Mouse (Mus musculus) gastrocnemius, adult 8-10 months (tissue): ENCODE measurements around the gene Pcp4. TPM values are rescaled to one million over a fixed set of nuclear protein-coding genes. Genes with fewer than 3 reads are reported as not detected.

ENCODE experiments used
- DNase-seq, 2 experiments: peaks; one replicate each; pipeline ENCODE4 v3.0.0; 2022; ENCODE audit warnings: low spot score in 2 of 2
- total RNA-seq, 4 experiments: library from RNA; stranded (reverse); gene quantifications; 2 replicates each; pipeline ENCODE4 v1.2.4; 2022

Gene Pcp4
- total RNA-seq, 4 experiments from 2014 or later, result not detected

DNA sequence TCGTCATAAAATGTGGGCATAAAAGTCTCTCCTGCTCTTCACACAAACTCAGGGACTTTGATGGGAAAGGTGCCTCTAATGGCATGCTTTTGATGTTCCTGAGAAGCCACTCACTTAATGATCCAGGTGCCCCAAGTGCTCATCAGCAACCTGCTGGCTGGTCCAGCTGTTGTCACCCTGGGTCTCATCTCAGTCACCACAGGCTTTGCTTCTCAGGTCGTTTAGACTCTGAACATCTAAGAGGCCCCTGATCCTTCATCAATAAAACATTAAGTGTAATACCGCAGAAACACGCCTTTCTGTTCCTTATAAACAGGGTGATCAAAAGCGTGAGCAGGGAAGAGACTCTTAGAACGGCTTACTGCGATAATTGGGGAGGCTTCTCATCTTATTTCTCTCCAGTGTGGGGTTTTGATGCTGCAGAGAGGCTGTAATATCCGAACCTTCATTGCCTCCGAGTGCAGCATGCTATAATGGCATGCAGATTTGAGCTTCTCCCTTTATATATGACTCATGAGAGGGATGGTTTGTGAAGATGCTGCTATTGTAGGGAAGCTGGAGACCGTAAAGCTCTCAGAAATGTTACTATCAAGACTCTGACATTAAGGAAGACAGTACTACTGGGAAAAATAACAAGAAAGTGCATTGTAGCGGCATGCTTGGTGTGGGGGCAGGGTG, 19.7 kb downstream of the Pcp4 start:
- DNase-seq, result no peak

DNA sequence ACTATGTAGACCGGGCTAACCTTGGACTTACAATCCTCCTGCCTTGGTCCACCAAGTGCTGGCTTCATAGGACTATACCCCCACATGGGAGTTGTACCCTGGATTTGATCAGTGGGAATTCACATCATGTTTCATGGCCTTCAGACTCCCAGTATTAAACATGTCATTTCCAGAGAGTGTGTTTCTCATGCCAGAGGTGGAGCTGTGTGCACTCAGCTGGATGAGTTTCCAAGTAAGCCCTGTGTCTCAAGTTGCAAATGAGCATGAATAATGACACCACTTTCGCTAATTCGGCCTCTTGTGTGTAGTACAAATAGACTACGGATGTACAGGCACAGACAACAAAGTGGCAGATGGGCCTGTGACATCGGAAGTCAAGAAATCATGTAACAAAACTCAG, 20.6 kb downstream of the Pcp4 start:
- DNase-seq, result no peak

DNA sequence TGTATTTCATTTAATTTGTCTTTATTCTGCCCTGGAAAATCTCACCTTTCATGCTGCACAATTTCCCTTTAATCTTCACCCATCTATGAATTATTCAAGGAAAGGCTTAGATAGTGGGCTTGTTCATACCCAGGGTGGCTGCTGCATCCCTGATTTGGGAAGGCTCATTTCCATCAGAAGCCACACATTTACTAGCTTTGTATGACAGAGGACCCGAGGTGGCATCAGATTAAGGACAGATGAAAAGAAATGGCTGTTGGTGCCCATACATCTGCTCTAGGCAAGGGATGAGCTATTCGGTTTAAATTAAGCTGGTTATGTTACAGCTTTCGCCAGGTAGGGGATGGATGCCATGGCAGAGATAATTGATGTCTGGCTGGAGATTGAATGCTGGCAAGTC, 24.1 kb downstream of the Pcp4 start:
- no peak for DNase-seq

DNA sequence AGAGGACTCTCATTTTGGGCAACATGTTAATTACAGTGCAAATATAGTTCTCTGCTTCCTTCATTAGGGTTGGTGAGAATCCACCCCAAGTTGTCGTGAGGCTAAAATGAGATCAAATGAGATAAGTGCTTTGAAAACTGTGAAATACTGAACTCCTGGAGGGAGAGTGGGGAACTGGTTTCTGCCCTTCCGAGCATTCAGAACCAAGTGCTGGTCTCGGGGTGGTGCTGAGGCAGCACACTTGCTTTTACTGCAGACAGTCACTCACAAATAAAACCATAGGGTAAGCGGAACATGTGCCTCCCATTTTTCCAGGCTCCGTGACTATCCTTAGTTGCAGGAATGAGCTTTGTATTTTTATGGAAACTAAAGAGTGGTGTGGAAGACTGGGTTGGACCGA, 26.7 kb downstream of the Pcp4 start:
- DNase-seq, result no peak

DNA sequence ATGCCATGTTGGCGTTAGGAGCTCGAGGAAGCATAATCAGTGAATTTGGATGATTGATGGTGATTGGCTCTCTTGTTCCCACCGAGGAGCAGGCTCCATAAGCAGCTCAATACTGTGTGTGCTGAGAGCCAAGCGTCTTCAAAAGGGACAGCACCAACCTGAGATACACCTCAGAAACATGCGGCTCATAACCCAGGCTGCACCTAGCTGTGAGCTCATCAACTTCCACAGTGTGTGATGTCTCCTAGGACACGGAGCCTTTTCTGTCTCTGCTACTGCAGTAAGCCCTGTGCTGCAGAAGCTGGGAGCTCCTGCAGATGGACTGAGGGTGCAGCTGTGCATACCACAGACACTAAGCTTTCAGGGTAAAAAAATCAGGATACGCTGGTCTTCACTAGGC, 31.5 kb downstream of the Pcp4 start:
- no peak for DNase-seq

DNA sequence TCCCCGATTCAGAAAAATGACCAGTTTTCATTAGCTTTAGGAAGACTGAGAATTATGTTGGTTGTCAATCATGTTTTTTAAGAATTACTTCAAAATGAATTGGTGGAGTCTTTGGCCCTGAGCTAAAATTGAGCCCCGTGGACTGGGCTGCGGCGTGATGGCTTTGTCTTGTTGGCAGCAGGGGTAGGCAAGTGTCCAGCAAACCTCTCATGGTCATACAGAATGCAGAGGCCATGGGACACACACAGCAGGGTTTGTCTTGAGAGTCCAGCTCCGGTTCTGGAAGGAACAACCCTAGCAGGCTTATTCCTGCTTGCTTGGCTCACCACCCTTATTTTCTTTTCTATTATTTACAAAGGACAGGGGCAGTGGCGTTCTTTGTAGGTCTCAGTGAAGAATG, 33.8 kb downstream of the Pcp4 start:
- DNase-seq, result no peak

DNA sequence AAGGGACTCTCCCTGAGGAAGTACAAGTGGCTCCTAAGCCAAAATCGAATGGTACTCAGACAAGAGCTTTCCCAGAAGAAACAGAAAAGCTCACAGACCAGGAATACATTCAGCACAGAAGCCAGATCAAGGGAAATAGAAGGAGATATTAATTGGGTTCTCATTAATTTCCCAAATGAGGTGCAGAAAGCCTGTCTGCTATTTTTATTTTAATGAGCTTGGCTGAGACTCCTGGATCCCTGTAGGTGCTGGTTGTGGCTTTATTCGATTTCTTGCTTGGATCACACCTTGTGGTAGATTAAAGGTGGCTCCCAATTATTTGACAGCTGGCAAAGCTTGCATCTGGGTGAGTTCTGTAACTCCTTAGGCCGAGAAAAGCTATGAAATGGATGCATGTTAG, 35.2 kb downstream of the Pcp4 start:
- DNase-seq, result no peak

DNA sequence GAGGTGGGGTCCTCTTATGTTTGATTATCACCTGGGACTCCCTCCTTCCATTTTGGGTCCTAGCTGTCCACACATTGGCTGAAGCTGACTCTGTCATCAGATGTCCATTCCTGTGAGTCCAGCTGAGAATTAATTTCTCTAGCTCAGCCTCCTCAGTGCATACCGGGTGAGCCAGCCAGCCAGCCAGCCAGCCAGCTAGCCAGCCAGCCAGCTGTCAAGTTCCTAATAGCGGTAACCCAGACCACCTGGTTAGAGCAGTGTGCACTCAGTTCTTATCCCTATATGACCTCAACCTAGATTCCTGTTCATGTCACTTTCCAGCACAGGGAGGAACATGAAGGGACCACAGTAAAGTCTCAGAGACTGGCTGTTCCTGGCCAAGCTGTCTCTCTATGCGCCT, 47.1 kb downstream of the Pcp4 start:
- DNase-seq, result no peak

DNA sequence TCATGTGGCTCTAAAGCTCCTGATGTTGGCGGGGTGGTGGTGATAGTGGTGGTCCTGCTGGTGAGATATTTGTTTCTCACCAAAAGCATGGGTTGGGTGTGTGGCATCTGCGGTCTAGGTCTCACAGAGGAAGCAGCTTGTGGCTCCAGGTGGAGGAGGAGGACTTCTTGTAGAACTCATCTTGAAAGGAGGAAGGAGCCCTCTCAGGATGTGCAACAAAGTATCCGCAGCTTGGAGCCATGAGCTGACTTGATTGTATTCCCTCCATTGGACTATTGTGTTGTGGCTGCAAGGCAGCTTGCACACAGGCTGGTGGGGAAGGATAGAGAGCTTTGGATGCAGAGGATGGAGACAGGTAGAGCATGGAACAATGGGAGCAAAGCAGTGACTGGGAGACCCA, 60.1 kb downstream of the Pcp4 start:
- DNase-seq, result no peak

DNA sequence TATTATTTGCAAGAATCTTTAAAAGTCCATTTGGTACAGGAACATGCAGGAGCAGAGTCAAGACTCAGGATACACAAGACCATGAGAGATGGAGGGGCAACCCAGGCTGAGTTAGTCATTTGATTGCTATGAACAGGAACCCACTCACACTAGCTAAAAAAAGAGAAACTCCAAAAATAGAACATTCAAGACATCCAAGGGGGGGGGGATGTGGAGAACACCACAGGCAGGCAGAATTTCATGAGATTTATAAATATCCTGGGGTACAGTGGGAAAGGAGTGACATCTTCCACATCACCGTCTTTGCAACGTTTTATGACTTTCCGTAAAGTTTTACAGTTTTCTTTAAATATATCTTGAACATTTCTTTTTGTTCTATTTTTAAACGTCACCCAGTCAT, 61.1 kb downstream of the Pcp4 start:
- DNase-seq, result no peak

DNA sequence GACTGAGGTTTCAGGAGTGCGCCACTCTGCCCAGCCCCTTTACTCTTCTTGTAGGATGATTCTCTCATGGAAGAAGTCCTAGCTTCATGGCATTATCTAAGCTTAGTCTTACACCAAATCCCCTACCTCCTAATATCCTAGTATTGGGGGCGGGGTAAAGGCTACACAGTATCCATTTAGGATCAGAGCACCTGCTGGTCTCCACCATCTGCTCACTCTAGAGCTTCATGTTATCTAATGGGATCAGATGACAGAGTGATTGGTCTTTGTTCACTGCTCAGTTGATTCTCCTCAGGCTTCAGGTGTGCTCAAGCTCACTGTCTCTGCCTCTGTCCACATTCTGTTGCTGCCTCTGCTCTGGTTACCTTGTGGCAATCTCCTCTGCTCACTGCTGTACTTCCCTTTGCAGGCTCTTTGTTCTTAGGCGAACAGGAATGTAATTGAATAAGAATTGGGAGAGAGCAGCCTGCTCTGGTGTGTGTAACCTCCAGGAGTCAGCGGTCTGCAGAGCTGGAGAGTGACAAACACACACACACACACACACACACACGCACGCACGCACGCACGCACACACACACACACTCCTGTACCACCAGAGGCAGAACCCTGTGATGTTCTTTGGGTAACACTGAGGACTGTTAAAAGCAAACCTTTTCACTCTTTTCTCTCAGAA, 62.6 kb downstream of the Pcp4 start:
- DNase-seq, result no peak

DNA sequence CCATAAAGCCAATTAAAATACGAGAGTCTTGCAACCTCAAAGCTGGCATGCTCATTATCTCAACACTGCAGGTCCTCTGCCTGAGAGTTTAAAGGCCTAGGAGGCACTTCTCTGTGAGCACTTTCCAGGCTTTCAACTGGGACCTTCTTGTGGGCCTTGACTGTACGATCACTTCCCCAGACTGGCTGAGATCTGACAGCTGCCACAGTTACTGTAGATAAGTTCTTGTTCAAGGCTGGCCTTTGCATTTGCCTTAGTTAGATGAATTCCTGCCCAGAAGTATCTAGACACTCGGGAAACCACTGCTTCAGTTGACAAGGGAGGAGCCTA, 63.1 kb downstream of the Pcp4 start:
- DNase-seq, result no peak

DNA sequence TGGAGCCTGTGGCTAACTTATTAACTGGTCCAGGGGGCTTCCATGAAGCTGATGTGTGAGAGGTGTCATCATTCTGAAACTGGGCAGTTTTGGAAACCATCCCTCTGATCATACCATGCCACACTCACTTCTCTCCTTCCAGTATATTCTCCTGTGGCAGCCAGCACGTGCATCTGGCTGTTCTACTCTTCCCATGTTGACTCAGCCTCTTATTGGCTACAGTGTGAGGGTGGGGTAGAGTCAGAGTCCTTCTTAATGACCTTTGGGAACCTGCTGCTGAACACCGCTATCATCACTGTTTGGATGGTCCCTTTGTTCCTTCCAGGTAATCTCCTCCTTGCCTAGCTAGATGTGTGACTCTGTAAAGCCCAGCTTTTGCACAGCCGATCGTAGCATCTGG, 63.6 kb downstream of the Pcp4 start:
- no peak for DNase-seq

DNA sequence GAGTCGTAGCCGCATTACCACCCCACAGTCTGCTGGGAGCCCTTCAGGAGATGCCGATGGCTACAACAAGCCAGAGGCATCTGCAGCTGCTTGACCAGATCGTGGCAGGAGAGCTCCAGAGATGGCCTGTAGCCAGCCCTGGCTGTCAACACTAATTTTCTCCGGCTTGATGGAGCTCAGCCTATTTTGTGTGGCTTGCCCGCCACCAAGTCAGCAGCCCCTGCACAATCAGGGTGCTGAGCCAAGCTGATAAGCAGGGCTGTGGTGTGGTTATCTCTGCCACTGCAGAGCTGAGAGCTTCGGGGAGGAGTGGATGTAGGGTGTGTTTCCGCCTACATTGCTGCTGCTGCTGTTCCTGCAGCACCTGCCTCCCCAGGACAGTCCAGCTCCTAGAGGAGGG, 66.3 kb downstream of the Pcp4 start:
- no peak for DNase-seq

DNA sequence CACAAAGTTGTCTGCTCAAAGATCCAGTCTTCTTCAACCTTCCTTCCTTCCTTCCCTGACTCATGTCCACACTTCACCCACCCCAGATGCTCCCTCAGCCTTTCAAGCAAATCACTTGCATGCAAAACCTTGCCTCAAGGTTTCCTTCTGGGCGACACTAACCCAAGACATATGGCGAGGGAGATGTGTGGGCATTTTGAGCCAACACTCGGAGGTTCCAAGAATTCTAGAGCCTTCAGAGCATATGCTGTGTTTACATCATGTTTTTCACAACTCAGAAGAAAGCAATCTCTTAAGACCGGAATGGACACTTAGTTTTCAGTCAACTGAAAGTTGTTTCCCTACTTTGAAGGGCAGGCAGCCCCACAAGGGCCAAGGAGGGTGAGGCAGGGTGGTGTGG, 67.9 kb downstream of the Pcp4 start:
- DNase-seq, result no peak

DNA sequence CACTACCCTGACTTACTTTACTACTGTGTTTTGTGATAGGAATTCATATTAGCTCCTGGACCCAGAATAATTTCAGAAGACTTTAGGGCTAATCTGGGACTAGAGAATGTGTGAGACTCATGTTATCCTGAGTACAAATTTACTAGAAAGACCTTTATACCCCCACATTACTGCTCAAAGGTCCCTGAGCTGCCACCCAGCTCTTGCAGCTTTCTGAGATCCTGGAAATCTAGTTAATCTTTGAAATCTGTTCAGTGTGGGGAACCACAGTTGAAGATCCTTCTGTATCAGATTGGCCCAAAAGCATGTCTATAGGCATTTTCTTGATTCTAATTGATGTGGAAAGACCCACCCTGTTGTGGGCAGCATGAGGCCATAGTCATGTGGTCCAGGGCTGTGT, 69.0 kb downstream of the Pcp4 start:
- DNase-seq, result no peak

DNA sequence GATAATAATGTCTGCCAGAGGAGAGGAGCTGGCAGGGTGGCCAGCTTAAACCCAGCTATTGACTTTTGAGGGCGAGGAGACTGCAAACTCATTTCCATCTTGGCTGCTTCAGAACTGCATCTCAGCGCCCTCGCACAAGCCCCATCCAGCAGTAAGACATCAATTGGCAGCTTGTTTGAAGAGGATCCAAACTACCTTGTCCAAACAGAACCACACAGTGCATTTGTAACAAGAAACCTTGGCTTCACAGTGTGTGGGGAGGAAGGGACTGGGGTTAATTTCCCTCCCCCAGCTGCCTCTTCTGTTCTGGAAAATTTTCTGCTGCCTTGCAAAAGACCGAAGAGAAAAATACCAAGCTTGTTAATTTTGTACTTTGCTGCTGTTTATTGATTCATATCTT, 71.7 kb downstream of the Pcp4 start:
- DNase-seq, result no peak

DNA sequence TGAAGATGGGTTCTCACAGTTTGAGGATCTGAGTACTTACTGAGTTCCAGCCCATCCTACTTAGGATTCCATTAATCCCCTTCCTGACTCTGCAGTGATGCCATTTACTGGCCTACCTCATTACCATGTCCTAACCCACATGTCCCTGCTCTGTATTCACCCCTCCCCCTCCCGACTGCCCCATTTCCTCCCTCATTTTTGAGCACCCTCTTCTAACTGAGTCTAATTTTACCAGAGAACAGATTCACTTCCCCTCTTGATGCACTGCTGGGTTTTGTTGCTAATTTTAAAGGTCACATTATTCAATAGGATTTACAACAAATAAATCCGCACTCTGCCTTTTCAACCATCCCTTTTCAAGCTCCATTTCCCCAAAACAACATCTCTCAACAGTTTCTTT, 73.7 kb downstream of the Pcp4 start:
- no peak for DNase-seq

DNA sequence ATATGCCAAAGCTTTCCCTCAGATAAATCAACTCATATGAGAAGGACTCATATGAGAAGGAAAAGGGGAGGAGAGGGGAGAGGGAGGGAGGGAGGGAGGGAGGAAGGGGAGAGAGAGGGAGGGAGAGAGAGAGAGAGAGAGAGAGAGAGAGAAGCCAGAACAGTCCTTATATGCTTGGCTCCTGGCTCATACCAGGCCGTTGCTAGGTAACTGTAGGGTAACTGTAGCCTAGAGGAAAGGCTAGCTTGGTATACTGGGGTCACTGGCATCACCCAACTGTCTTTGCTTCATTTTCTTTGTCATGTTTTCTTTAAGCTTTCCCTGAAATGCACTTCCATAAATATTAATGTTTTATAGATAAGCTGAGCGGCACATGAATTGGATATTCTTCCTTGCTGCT, 85.3 kb downstream of the Pcp4 start:
- DNase-seq, result no peak

DNA sequence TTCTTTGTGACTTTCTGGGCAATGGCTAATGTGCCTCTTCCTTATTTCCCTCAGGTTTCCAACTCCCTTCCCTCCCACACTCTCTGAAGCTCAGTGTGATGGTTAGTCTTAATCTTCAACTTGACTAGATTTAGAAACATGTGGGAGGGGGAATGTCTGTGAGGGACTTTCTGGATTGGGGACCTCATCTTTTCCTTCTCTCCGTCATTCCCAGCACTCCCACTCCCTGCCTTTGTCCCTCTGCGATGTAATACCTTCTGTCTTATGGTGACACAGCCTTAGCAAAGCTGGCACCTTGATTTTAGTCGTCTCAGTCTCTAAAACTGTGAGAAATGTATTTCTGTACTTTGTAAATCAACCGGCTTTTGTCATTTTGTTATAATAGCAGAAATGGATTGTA, 88.0 kb downstream of the Pcp4 start:
- DNase-seq, result no peak

DNA sequence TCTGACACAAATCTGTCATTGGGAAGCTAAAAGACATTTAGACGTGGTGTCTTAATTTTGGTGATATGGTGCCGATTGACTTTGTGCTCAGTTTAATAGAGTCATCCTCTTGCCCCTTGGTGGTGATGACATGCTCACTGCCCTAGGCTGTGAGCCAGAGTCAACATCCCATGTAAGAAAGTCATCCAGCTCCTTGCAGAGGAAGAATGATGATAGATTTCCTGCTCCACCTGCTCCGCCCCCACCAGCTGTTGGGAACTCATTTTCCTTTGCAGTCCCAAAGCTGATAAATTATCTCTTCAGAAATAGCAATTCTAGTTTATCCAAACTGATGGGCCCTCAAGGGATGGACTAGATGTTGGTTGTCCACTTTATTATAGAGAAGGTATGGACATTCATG, 89.2 kb downstream of the Pcp4 start:
- no peak for DNase-seq

DNA sequence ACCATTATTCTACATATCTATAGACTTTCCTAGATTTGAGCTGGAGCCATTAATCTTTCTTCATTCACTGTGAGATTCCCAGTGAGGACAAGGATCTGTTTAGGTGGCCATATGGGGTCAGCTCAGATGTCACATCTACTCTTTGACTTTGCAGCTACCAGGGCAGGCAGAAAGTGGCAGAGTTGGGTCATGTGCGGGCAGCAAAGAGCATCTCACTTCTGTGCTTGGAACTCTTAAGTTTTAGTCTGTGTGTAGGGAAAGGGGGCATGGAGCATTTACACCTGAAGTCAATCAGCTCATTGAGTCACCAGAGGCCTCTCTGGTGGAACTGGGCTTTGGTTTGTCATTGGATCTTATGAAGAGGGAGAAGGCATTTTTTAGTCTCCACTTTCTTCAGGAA, 90.9 kb downstream of the Pcp4 start:
- no peak for DNase-seq

DNA sequence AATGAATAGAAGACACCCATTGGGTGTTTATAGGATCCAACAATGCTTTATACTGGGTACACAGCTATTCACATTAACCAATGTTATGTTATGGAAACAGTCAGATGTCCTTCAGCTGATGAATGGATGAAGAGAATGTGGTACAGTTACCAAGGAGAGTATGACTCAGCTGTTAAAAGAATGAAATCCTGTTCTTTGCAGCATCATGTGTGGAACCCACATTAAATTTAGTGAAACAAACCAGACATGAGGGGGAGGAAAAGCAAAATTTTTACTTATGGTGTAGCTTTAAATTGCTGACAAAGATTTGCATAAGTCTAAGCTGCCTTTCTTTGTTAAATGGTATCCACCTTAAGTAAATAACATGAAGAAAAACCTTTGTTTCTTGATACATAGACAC, 92.4 kb downstream of the Pcp4 start:
- DNase-seq, result no peak
